Mouse (Mus musculus) layer of hippocampus, adult 11-12 months (tissue): ENCODE measurements around the gene Gm5737.

Source experiments
- DNase-seq: peaks from one replicate; pipeline ENCODE4 v3.0.0; 2022; ENCODE audit warnings: low spot score

Gene Gm5737

DNA sequence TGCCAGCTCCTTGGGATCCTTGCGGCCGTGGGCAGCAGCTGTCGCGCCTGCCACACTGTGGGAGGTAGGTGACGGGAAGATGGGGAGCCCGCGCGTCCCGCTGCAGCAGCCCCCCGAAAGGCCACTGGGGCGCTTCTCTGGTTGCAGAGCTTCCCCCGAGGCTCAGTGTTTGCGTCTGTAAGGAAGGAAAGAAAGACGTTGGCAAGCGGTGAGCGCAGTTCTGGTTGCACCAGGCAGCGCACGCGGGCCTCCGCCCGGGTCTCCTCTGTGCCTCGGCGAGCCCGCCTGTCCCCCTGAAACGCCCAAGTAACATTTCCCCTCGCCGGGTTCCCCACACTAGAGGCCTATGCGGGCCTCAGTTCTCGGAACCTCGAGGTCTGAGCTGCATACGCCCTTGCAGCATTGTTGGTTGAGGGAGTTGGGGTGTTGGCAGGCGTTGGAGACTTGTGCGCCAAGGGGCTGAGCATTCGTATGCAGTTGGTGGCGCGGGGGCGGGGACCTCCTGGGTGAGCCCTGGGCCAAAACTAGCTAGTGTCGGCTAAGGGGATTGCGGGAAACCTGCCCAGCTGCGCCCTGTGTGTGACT lies 31.0 kb downstream of the Gm5737 start:
- peak; percentile 91 for DNase-seq

GRCm38 (mm10) chr7:120843852-120844435 lies 31.8 kb downstream of the Gm5737 start:
- DNase-seq = no peak

DNA sequence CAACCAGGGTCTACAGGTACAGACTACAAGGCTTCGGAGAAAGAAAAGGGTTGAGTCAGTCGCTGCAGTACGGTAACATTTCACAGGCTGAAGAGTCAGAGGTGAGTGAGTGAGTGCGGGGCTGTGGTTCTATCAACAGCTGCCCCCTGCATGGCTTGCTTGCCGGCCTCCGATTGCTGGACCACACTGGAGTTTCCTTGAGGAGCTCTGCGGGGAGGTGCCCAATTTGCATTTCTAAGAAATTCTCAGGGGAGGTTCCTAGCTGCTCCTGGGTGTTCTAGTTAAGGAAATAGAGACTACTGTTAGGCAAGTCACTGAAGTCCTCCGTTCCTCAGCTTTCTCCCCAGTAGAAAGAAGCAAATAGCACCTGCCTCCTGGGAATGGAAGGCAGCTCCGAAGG lies 32.5 kb downstream of the Gm5737 start:
- DNase-seq = no peak

DNA sequence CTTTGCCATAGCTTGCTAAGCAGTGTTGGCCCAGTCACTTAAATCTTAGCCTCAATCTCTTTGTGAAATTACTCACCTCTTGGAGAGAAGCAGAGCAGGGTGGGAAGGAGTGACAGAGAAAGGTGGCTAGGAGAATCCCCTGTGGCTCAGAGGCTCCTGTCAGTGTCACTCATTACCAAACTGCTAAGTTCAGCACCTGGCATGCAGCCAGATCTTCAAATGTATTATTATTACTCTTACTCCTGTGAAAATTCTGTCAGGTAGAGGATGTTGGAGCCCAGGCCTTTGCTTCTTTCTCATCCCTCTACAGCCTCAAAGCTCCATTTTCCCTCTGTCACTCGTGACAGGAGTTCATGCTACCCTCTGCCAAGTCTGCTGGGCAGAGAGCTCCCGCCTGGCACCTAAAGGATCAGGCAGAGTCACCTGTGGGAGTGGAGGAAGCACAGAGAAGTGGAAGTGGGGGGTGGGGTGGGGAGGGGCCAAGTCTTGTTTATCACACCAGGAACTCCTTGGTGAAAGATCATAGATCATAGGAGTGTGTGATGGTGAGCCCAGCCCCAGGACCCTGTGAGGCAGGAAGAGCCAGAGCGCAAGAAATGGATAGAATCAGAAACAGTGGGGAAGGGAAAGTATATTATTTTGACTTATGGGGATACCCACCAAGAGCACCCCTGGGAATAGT lies 36.8 kb downstream of the Gm5737 start:
- no peak for DNase-seq

DNA sequence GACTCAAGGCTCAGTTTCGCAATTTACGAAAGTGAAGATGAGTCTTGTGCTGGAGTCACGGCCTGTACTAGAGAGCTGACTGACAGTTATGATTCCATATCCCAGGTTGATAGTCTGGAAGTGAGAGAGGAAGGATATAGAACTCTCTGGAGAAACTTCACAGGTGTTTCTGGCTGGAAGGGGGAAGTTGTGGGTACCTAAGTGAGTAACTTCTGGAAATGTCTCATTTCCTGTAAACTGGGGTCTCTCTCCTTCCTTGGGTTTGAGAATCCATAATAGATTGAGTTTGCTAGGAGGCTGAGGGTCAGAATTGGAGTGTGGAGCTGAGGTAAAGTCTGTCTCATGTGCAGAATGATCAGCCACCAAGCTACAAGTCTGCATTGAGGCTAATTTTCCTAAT lies 38.0 kb downstream of the Gm5737 start:
- DNase-seq = no peak

DNA sequence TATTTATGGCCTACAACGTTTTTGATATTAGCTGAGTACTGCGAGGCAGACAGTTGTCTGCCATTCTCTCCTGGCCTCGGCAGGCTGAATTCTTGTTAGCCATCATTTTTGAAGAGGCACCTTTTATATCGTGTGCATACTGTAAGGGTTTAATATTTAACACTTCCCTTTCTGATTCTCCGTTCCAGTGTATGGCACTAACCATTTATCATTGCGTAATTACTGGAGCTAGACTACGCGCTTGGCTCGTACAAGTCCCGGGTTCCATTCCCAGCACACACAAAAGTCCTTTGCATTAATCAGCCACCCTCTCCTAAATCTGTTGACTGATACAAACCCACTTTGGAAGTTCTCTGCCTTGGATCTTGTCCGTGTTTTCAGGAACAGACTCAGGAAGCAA lies 47.7 kb downstream of the Gm5737 start:
- no peak for DNase-seq

DNA sequence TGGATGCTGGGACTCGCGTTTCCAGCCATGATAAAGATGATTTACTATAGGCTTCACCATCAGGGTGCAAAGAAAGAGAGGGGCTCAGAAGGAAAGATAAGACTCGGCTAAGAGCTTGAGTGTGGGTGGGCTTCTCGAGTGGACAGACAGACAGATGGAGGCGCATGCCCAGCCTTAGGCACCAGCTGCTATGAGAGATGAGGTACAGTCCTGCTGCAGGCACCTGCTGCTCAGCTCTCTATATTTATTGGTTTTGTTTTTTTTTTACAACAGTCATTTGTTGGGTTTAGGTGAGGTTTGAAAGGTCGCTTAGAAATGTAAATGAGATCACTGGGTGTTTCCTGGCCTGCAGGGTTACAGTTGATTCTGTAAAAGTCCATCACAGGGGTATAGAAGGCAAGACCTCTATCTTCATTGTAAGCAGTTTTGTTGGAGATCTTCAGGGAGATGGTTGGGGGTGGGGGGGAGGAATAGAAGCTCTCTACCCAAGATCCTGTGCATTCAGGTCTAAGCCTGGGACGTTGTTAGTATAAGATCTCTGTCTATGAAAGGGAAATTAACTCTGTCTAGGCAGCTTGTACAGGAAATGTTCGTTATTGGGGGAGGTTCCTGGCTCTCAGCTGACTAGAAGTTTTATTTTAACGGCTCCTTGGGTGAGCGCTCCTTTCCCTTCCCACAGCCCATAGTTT lies 48.8 kb downstream of the Gm5737 start:
- no peak for DNase-seq

DNA sequence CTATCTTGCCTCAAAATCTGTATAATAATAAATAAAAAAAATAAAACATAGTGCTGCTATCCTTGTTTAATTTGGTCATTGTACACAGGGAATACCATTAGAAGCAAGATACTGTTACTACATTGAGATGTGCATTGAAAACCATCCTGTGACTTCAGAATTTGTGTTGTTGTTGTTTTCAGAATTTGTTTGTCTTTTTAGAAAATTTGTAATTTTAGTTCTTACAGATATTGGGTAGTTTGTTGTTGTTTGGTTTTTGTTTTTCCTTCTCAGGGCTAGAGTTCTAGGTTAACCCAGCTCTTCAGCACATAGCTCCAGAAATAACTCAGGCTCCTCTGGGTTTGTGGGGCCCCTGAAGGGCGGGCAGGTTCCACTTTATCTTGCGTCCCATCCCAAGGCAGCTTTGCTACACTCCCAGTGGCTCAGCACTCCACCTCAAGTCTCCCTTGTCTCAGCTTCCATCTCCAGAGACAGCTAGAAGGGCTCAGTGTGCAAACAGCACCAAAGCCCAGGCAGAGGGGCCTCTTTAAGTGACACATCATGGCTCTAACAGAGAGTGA lies 49.4 kb downstream of the Gm5737 start:
- no peak for DNase-seq

DNA sequence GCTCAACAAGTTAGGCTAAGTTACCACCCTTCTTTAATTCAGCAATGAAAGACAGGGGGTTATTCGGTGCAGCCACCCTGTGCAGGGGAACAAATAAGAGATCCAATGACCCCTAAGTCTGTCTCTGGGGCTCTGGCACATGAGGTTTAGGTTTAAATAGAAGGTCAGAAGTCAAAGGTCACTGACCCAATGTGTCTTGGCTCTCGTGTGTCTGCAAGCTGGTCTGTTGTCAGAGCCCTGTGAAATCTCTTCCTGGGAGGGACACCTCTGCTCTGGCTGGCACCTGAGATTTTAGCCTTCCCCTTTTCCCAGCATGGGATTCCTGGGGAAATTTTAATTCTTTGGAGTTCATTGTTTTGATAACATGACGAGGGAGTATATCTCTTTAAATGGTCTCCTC lies 50.0 kb downstream of the Gm5737 start:
- DNase-seq = no peak

DNA sequence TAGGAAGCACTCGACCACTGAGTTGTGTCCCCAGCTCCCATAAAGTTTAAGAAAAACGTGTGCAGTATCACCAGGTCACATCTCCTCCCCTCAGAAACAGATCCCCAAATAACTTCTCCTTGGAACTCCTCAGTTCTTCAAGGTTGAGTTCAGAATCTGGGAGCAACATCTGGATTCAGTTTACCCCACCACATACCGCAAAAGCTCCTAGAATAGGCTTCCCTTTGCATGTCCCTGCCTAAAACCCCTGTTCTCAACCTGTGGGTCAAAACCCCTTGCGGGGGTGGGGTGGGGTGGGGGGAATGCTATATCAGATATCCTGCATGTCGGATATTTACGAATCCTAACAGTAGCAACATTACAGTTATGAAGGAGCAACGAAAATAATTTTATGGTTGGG lies 50.5 kb downstream of the Gm5737 start:
- DNase-seq = no peak

DNA sequence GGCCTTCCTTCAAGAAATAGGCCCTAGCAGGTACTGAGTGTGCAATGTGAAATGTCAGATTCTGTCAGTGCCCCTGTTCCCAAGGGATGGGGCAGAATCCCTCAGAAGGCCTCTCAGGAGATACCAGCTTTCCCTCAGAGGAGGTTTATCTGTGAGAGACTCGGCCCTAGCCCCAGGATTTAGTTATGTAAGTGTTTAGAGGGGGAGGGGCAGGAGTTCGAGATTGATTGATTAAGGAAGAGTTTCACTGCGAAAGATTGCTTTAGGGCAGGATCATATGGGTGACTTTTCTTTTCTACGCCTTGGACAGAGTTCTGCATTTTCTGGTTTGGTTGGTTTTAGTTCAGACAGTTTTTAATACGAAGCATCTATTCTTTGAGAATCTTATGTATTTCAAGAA lies 51.3 kb downstream of the Gm5737 start:
- DNase-seq = no peak

- DNase-seq = no peak
These were observed 52.9 kb downstream of the Gm5737 start for GRCm38 (mm10) chr7:120865100-120865499.

- no peak for DNase-seq
These were observed 53.7 kb downstream of the Gm5737 start for GRCm38 (mm10) chr7:120865832-120866231.

GRCm38 (mm10) chr7:120866684-120867083 lies 54.5 kb downstream of the Gm5737 start:
- no peak for DNase-seq

- no peak for DNase-seq
These were observed 55.6 kb downstream of the Gm5737 start for GRCm38 (mm10) chr7:120867720-120868119.

- DNase-seq = no peak
These were observed 57.7 kb downstream of the Gm5737 start for GRCm38 (mm10) chr7:120869883-120870282.

DNA sequence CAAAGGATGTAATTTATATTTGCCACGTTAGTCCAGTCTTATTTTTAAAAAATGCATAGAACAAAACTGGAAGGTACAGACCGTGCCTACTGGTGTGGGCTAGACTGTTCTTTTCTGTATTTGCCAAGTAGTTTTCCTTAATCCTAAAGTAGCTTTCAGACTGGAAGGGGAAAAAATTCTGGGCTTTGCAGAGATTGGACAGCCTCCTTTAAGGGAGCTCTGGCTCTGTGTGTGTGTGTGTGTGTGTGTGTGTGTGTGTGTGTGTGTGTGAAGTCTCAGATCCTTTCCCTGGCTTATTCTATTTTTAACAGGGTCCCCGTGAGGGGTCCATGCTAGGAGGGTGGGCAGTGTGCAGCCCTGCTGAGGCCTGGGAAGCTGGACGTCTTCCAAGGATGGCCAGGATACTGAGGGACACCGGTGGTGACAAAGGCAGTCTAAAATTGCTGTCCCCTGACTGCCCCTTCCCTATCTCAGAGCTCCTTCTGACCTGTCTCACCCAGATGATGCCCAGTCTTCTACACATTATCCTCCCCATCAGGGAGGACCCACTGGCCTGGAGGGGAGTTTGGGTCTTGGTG lies 58.4 kb downstream of the Gm5737 start:
- no peak for DNase-seq

DNA sequence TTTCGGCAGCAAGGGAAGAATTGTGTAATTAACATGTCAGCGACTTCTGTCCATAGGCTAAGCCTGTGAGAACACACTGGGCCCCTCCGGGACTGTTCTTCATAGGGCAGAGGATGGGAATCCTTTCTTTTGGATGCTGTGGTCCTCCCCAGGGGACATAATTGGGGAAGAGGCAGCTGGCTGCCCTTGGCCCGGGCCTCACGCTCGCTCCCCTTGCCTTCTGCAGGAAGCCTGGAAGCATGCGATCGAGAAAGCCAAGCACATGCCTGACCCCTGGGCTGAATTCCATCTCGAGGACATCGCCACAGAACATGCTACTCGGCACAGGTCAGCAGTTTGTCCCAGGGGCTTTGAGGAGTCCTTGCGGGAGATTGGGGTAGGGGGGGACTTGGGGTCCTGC lies 60.9 kb downstream of the Gm5737 start:
- DNase-seq = no peak

DNA sequence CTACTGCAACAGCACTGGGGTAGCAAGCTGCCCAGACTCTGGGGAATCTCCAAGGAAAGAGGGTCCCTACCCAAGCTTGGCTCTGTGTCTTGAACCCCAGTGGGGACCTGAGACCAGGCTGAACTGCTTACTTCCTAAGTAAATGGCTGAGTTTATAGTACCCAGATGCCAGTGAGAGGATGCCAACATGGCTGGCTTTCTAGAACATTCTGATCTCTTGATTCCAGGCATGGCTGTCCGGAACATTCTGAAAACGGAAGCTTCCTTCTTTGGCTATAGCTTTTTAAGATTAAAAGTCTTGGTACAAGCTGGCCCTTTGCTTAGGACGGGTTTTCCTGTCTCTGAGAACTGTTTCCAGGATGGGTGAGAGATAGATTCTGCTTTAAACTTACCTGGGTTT lies 61.9 kb downstream of the Gm5737 start:
- DNase-seq = no peak

- no peak for DNase-seq
These were observed 62.8 kb downstream of the Gm5737 start for GRCm38 (mm10) chr7:120874764-120875539.

DNA sequence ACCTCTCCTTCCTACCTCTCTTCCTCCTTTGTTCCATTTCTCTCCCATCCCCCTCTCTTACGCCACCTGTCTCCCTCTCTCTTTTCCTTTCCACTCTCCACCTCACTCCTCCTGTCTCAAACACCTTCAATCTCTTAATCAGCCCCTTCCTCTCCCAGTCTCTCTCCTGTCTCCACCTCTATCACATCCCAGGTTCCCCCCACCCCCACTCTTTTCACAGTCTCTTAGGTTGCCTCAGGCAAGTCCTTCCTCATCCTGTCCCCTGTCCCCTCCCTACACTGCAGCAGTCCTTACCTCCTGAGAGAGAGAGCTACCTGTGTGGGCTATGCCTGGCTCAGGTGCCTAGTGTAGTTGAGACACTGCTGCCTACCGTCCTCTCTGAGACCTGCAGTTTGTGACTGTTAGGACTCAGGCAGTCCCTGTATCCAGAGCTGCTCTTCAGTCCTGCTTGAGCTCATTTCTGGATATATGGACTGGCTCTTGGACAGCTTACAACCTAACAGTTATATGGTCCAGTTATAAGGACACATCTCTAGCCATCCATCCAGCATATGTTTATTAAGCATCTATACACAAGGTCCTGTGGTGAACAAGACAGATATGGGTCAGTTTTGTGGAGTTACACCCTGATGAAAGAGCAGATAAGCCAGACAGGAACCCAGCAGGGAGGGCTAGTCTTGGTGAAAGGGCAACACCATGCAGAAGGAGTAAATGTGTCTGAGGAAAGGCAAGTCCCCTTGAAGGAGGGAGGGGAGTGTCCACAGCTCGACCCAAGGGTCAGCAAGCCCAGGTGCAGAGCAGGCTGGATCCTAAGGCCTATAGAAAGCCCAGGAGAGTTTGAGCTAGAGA lies 63.6 kb downstream of the Gm5737 start:
- DNase-seq = no peak
